Mouse (Mus musculus): ENCODE results near the gene Phf21a. TPM values are rescaled to one million over a fixed set of nuclear protein-coding genes. Genes with fewer than 3 reads are reported as not detected.

The Phf21a gene
- polyA plus RNA-seq, 2 experiments: 1.8 to 4.7 TPM

- Histone ChIP-seq H3K9me3 (ENCODE audit: control insufficient read depth, low read length) (no peaks in the 10 kb centered on the region), H3K36me3 (replicated peaks; ENCODE audit: control insufficient read depth, insufficient read depth, low read depth) (no peaks in the 10 kb centered on the region), H3K4me3 (ENCODE audit: insufficient read depth in 1 of 2, low read depth in 2 of 2, low read length in 2 of 2) (no peak overlapping the region), H3K27ac (no peak overlapping the region), H3K9ac (replicated peaks) (no peak overlapping the region), H3K4me2 (ENCODE audit: low read depth) (no peak overlapping the region), H3K4me1 (replicated peaks; ENCODE audit: control insufficient read depth in 2 of 2, insufficient read depth in 2 of 2, low read length in 1 of 2) (peaks cover 0 to 6% of the 10 kb centered on the region in 2 experiments; a peak in 2 of 4 replicates), H3K27me3 (ENCODE audit: control insufficient read depth, insufficient read depth, low read length) (no peaks in the 10 kb centered on the region)
- no peak for TF ChIP-seq EP300 (IDR thresholded peaks at IDR 0.05; ENCODE audit: low read depth)
- no peak for TF ChIP-seq CTCF (IDR thresholded peaks at IDR 0.05; ENCODE audit: low read depth)
- 46% methylated on average over 10 of the region's 10 CpGs for WGBS (ENCODE audit: insufficient replicate concordance)
- no peak for ATAC-seq (ENCODE audit: insufficient read depth)
- no peak for DNase-seq (ENCODE audit: low read depth in 3 of 3, low spot score in 3 of 3)
Measured at GRCm38 (mm10) chr2:92199562-92200286, 106.8 kb downstream of the Phf21a start.

GRCm38 (mm10) chr2:92202319-92203040 is 109.6 kb downstream of the Phf21a start:
- H3K27ac ChIP-seq: no peak overlapping the region
- H3K4me1 ChIP-seq (replicated peaks; ENCODE audit: control insufficient read depth in 2 of 2, insufficient read depth in 2 of 2, low read length in 1 of 2): peaks cover 0 to 6% of the 10 kb centered on the region in 2 experiments; a peak in 2 of 4 replicates
- DNase-seq (ENCODE audit: low read depth in 3 of 3, low spot score in 3 of 3) (no peak), ATAC-seq (ENCODE audit: insufficient read depth) (no peak)
- no peaks in the 10 kb centered on the region for H3K36me3 ChIP-seq (replicated peaks; ENCODE audit: control insufficient read depth, insufficient read depth, low read depth)
- TF ChIP-seq CTCF (IDR thresholded peaks at IDR 0.05; ENCODE audit: low read depth): no peak
- TF ChIP-seq EP300 (IDR thresholded peaks at IDR 0.05; ENCODE audit: low read depth): no peak
- no peak overlapping the region for H3K9ac ChIP-seq (replicated peaks)
- no peaks in the 10 kb centered on the region for H3K27me3 ChIP-seq (ENCODE audit: control insufficient read depth, insufficient read depth, low read length)
- H3K9me3 ChIP-seq (ENCODE audit: control insufficient read depth, low read length): no peaks in the 10 kb centered on the region
- H3K4me3 ChIP-seq (ENCODE audit: insufficient read depth in 1 of 2, low read depth in 2 of 2, low read length in 2 of 2): no peak overlapping the region
- WGBS (ENCODE audit: insufficient replicate concordance): 14% methylated on average over 4 of the region's 4 CpGs
- H3K4me2 ChIP-seq (ENCODE audit: low read depth): no peak overlapping the region

- Histone ChIP-seq H3K36me3 (replicated peaks; ENCODE audit: control insufficient read depth, insufficient read depth, low read depth) (no peaks in the 10 kb centered on the region), H3K4me1 (replicated peaks; ENCODE audit: control insufficient read depth in 2 of 2, insufficient read depth in 2 of 2, low read length in 1 of 2) (peaks cover 0 to 6% of the 10 kb centered on the region in 2 experiments; a peak in 2 of 4 replicates), H3K9ac (replicated peaks) (no peak overlapping the region), H3K9me3 (ENCODE audit: control insufficient read depth, low read length) (no peaks in the 10 kb centered on the region), H3K4me3 (ENCODE audit: insufficient read depth in 1 of 2, low read depth in 2 of 2, low read length in 2 of 2) (no peak overlapping the region), H3K27ac (no peak overlapping the region), H3K27me3 (ENCODE audit: control insufficient read depth, insufficient read depth, low read length) (no peaks in the 10 kb centered on the region), H3K4me2 (ENCODE audit: low read depth) (no peak overlapping the region)
- TF ChIP-seq EP300 (IDR thresholded peaks at IDR 0.05; ENCODE audit: low read depth) (no peak), CTCF (IDR thresholded peaks at IDR 0.05; ENCODE audit: low read depth) (no peak)
- WGBS (ENCODE audit: insufficient replicate concordance): 61% methylated on average over 5 of the region's 5 CpGs
- DNase-seq (ENCODE audit: low read depth in 3 of 3, low spot score in 3 of 3) (no peak), ATAC-seq (ENCODE audit: insufficient read depth) (no peak)
Measured at GRCm38 (mm10) chr2:92205010-92205639, 112.2 kb downstream of the Phf21a start.

GRCm38 (mm10) chr2:92210409-92210808 is 117.5 kb downstream of the Phf21a start:
- ATAC-seq (ENCODE audit: insufficient read depth) (no peak), DNase-seq (ENCODE audit: low read depth in 3 of 3, low spot score in 3 of 3) (no peak)
- H3K4me2 ChIP-seq (ENCODE audit: low read depth): no peak overlapping the region
- no peak overlapping the region for H3K9ac ChIP-seq (replicated peaks)
- no peaks in the 10 kb centered on the region for H3K4me1 ChIP-seq (replicated peaks; ENCODE audit: control insufficient read depth in 2 of 2, insufficient read depth in 2 of 2, low read length in 1 of 2)
- no peaks in the 10 kb centered on the region for H3K27me3 ChIP-seq (ENCODE audit: control insufficient read depth, insufficient read depth, low read length)
- H3K36me3 ChIP-seq (replicated peaks; ENCODE audit: control insufficient read depth, insufficient read depth, low read depth): no peaks in the 10 kb centered on the region
- no peak overlapping the region for H3K27ac ChIP-seq
- H3K4me3 ChIP-seq (ENCODE audit: insufficient read depth in 1 of 2, low read depth in 2 of 2, low read length in 2 of 2): no peak overlapping the region
- WGBS (ENCODE audit: insufficient replicate concordance): 69% methylated on average over 1 of the region's 1 CpGs
- H3K9me3 ChIP-seq (ENCODE audit: control insufficient read depth, low read length): no peaks in the 10 kb centered on the region
- TF ChIP-seq EP300 (IDR thresholded peaks at IDR 0.05; ENCODE audit: low read depth): no peak
- no peak for TF ChIP-seq CTCF (IDR thresholded peaks at IDR 0.05; ENCODE audit: low read depth)

GRCm38 (mm10) chr2:92221431-92221830 is 128.5 kb downstream of the Phf21a start:
- Histone ChIP-seq H3K36me3 (replicated peaks; ENCODE audit: control insufficient read depth, insufficient read depth, low read depth) (no peaks in the 10 kb centered on the region), H3K27ac (no peak overlapping the region), H3K4me3 (ENCODE audit: insufficient read depth in 1 of 2, low read depth in 2 of 2, low read length in 2 of 2) (no peak overlapping the region), H3K9ac (replicated peaks) (no peak overlapping the region), H3K9me3 (ENCODE audit: control insufficient read depth, low read length) (no peaks in the 10 kb centered on the region), H3K4me2 (ENCODE audit: low read depth) (no peak overlapping the region), H3K4me1 (replicated peaks; ENCODE audit: control insufficient read depth in 2 of 2, insufficient read depth in 2 of 2, low read length in 1 of 2) (no peaks in the 10 kb centered on the region), H3K27me3 (ENCODE audit: control insufficient read depth, insufficient read depth, low read length) (no peaks in the 10 kb centered on the region)
- TF ChIP-seq CTCF (IDR thresholded peaks at IDR 0.05; ENCODE audit: low read depth) (no peak), EP300 (IDR thresholded peaks at IDR 0.05; ENCODE audit: low read depth) (no peak)
- 66% methylated on average over 6 of the region's 6 CpGs for WGBS (ENCODE audit: insufficient replicate concordance)
- ATAC-seq (ENCODE audit: insufficient read depth) (no peak), DNase-seq (ENCODE audit: low read depth in 3 of 3, low spot score in 3 of 3) (no peak)
